Mouse (Mus musculus) A20 (cell line): ENCODE measurements at regions not wholly inside any gene's neighbourhood (a gene's known extent, or its start where the extent isn't known, plus 50 kb on each side); places are given as distances from the start of the nearest gene placed in this dataset.

ENCODE experiments used
- DNase-seq: peaks from one replicate; pipeline ENCODE4 v3.0.0-alpha.2; 2011; ENCODE audit warnings: low read depth, low spot score

DNA sequence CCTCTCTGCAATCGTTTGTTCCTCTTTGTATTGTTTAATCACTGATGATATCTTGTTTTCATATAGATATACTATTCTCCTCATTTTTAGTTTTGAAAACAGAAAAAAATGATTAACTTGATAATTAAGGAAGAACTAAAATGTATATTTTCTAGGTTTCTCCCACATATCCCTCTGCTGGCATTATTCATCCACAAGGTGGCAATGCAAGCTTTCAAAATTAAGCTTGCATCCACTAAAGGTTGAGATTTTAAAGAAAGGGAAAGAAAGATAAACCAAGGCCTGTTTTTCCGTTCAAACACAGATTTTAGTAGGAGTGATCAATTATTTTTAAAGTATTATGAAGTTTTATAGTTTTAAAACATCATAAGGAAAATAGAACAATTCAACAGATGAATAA, 135.1 kb upstream of the Cldn34c4 start:
- peak; percentile 11 for DNase-seq

DNA sequence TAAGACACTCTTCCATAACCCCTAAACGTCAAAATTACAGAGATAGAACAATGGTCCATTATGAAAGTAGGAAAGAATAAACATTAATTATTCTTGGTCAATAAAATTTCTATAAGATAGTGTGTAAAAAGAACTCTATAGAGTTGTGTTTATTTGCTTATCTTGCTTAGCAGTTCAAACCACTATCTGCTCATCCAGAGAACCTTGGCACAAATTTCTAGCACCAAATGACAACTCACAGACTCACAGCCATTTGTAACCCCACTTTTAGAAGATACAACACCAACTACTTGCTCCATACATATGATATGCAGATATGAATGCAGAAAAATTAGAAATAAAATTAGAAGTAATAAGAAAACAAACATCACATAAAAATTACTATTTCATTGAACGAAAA, 107.7 kb upstream of the Cldn34c4 start:
- DNase-seq = no peak
